Mouse (Mus musculus) lung, adult 2 months (tissue): ENCODE data around the gene Fam189b.

ENCODE experiments used
- CTCF ChIP-seq: fragments of 200-500 bp; IDR thresholded peaks from 2 replicates; pipeline ENCODE4 v1.5.1; 2011; ENCODE audit warnings: mild to moderate bottlenecking, low read length, control low read depth; ENCODE audit not compliant: insufficient read depth
- POLR2A ChIP-seq: fragments of 200-500 bp; IDR thresholded peaks from 2 replicates; pipeline ENCODE4 v1.6.1; 2011; ENCODE audit warnings: low read depth, mild to moderate bottlenecking, control low read depth, low read length, borderline replicate concordance; ENCODE audit errors: extremely low read depth

- TF ChIP-seq POLR2A = no peak
- TF ChIP-seq CTCF = no peak
These were observed 23.8 kb downstream of the Fam189b start for GRCm38 (mm10) chr3:89206695-89207094.
